Mouse (Mus musculus) forebrain, embryonic 14.5 days (tissue): ENCODE measurements around the gene H2-DMa. TPM values are rescaled to one million over a fixed set of nuclear protein-coding genes. Genes with fewer than 3 reads are reported as not detected.
"Not testable (repeated sequence)": the region's sequence is repeated elsewhere in the genome, so short reads cannot be mapped to it uniquely, and the experiment has no call there.

Experiments used
- ATAC-seq: fragments of 200-750 bp; cut with Nextera tagmentation; 2 replicates; pipeline ENCODE4 v1.8.0; 2017; ENCODE audit warnings: mild to moderate bottlenecking, moderate library complexity
- DNase-seq: peaks from one replicate; pipeline ENCODE4 v3.0.0-alpha.2; 2015; ENCODE audit warnings: low spot score
- H3K27ac ChIP-seq: fragments of 300-500 bp; sonication (generic); 2 replicates; pipeline ENCODE4 v1.5.1; 2014; ENCODE audit warnings: low read depth, mild to moderate bottlenecking, control low read depth, low read length, moderate library complexity
- H3K27me3 ChIP-seq: fragments of 300-500 bp; sonication (generic); replicated peaks from 2 replicates; pipeline ENCODE4 v1.6.1; 2014; ENCODE audit warnings: low read length, control low read depth, mixed read lengths; ENCODE audit not compliant: control insufficient read depth, insufficient read depth
- H3K36me3 ChIP-seq: fragments of 300-500 bp; sonication (generic); 2 replicates; pipeline ENCODE4 v1.6.1; 2014; ENCODE audit warnings: low read length, control low read depth; ENCODE audit not compliant: control insufficient read depth, insufficient read depth
- H3K4me1 ChIP-seq: fragments of 300-500 bp; sonication (generic); 2 replicates; pipeline ENCODE4 v1.6.1; 2014; ENCODE audit warnings: antibody characterized with exemption, low read length, control low read depth; ENCODE audit not compliant: control insufficient read depth, insufficient read depth
- H3K4me2 ChIP-seq: fragments of 300-500 bp; sonication (generic); 2 replicates; pipeline ENCODE4 v1.6.1; 2014; ENCODE audit warnings: mild to moderate bottlenecking, control low read depth, low read length
- H3K4me3 ChIP-seq: fragments of 300-500 bp; sonication (generic); 2 replicates; pipeline ENCODE4 v1.5.1; 2014; ENCODE audit warnings: low read depth, low read length, control low read depth
- H3K9ac ChIP-seq: fragments of 300-500 bp; sonication (generic); 2 replicates; pipeline ENCODE4 v1.6.1; 2014; ENCODE audit warnings: mild to moderate bottlenecking, low read length, control low read depth, moderate library complexity
- H3K9me3 ChIP-seq: fragments of 300-500 bp; sonication (generic); replicated peaks from 2 replicates; pipeline ENCODE4 v1.6.1; 2016; ENCODE audit warnings: low read length, control low read depth, mixed read lengths; ENCODE audit not compliant: control insufficient read depth
- WGBS: fragments of 180-500 bp; shearing (Covaris S2); extraction: QIAGEN DNeasy Blood & Tissue Kit; methylation state at CpG from one replicate; pipeline ENCODE4 v1.1.7; 2014; 5-methylcytosine and 5-hydroxymethylcytosine counted together
- polyA plus RNA-seq: library from polyadenylated mRNA; unstranded; fragments of >200 nt; fragmentation: Nextera tagmentation; extraction: Ambion mirVana; gene quantifications from 2 replicates; pipeline ENCODE4 v1.2.1, GENCODE M21; 2014

The H2-DMa gene
- polyA plus RNA-seq, 1 experiment from 2014 or later = 11.6 TPM

DNA sequence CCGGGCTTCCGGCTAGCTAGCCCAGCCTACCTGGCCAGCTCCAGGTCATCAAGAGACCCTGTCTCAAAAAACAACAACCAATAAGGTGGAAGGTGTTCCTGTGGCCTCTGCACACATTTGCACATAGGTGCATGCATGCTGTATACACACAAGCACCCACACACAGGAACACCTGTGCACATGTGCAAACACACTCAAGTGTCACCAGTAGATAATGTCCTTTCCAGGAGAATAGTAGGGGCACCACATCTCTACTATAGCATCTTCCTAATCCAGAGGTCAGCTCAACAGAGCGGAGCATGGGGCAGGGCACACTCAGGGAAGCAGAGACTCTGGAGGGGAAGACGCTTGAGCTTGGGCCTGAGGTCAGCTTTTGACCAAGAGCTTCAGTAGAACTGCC lies 24.9 kb downstream of the H2-DMa start:
- ATAC-seq, H3K9ac ChIP-seq, H3K27ac ChIP-seq, H3K4me3 ChIP-seq, H3K9me3 ChIP-seq, H3K4me2 ChIP-seq, H3K36me3 ChIP-seq, H3K4me1 ChIP-seq, DNase-seq: not testable (repeated sequence)
- H3K27me3 ChIP-seq = peaks cover 23% of the 10 kb centered on the region
- 89% methylated on average over 3 of the region's 4 CpGs for WGBS

DNA sequence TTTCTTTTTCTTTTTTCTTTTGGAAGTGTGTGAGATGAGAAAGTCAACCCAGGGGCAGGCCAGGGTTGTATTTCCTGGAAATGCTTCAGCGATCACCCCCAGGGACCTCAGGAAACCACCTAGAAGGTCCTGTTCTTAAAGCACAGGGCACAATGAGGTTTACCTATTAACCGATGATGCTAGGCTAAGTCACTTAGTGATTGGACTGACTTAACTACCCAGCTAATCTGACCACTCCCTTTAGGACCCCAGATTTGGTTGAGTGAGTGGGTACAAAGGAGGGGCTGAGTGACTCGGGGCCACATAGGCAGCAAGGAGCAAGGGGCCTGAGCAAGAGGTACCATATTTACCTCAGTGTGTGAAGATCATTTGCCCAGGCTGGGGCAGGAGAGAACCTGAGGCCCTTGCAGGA lies 25.6 kb downstream of the H2-DMa start:
- Histone ChIP-seq H3K27ac (no peak overlapping the region), H3K4me1 (no peaks in the 10 kb centered on the region), H3K9me3 (no peaks in the 10 kb centered on the region), H3K27me3 (peaks cover 16% of the 10 kb centered on the region), H3K9ac (no peak overlapping the region), H3K36me3 (no peaks in the 10 kb centered on the region), H3K4me2 (no peak overlapping the region), H3K4me3 (no peak overlapping the region)
- WGBS = 69% methylated on average over 3 of the region's 3 CpGs
- ATAC-seq (no peak), DNase-seq (no peak)

DNA sequence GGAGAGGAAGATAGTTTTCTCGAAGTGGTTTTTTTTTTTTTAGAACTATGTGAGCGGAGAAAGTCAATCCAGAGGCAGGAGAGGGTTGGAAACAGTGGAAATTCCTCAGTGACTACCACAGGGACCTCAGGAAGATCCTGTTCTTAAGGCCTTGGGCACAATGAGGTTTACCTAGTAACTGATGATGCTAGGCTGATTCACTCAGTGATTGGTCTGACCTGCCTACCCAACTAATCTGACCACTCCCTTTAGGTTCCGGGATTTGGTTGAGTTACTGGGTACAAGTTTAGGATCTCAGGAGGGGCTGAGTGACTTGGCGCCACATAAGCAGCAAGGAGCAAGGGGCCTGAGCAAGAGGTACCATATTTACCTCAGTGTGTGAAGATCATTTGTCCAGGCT lies 33.6 kb downstream of the H2-DMa start, which contains the start of gene H2-DMb1:
Gene H2-DMb1, plus strand, starts transcription at position 150 of the 400 bp plus-strand sequence.
- H3K27me3 ChIP-seq = no peaks in the 10 kb centered on the region
- no peaks in the 10 kb centered on the region for H3K4me1 ChIP-seq
- 60% methylated on average over 4 of the region's 4 CpGs for WGBS
- no peaks in the 10 kb centered on the region for H3K36me3 ChIP-seq
- no peak within 1 kb of the TSS for H3K4me3 ChIP-seq
- ATAC-seq = no peak
- peak; percentile 45 for DNase-seq
- H3K9me3 ChIP-seq = no peaks in the 10 kb centered on the region
- no peak within 1 kb of the TSS for H3K27ac ChIP-seq
- H3K9ac ChIP-seq = no peak within 1 kb of the TSS
- H3K4me2 ChIP-seq = no peak within 1 kb of the TSS

DNA sequence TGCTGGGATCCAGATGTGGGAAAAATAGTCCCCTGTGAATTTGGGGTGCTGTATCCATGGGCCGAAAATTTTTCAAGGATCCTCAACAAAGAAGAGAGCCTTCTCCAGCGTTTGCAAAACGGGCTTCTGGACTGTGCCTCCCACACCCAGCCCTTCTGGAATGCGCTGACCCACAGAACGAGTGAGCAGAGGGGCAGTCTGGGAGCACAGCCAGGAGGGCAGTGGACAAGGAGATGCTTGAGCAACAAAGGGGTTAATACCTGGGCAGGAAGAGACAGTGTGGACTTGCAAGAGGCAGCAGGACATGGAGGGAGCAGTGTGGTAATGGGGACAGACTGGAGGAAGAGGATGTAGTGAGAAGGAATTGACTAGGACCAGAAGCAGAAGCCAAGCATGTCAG lies 36.2 kb downstream of the H2-DMa start:
- Histone ChIP-seq H3K9ac (no peak overlapping the region), H3K27ac (no peak overlapping the region), H3K9me3 (no peaks in the 10 kb centered on the region), H3K4me1 (no peaks in the 10 kb centered on the region), H3K36me3 (no peaks in the 10 kb centered on the region), H3K4me2 (no peak overlapping the region), H3K4me3 (no peak overlapping the region), H3K27me3 (no peaks in the 10 kb centered on the region)
- ATAC-seq (no peak), DNase-seq (no peak)
- 59% methylated on average over 5 of the region's 5 CpGs for WGBS

DNA sequence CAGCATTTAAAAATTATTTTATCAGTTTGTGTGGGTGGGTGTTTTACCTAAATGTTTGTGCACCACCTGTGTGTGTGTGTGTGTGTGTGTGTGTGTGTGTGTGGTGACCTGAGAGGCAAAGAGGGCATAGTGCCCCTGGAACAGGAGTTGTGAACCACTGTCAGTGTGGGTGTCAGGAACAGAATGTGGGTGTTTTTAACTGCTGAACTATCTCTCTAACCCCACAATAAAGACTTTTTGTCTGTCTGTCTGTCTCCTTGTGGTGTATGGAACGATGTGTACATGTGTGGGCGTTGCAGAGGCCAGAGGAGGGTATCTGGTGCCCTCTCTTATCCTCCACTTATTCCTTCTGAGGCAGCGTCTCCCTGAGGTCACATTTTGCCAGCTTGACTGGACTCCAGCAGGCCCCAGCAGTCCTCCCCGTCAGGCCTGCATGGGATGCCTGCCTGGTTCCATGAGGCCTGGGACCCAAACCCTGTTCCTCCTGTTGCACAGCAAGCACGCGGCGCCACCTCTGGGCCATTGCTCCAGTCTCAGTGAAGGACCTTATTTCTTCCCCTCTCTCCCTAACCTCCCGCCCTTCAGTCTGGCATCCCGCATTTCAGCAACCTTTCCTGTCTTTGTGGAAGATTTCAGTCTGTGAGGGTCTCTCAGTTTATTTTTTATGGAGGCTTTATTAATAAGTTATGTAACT lies 45.0 kb downstream of the H2-DMa start:
- DNase-seq (no peak), ATAC-seq (no peak)
- Histone ChIP-seq H3K36me3 (no peaks in the 10 kb centered on the region), H3K27ac (no peak overlapping the region), H3K9ac (no peak overlapping the region), H3K9me3 (no peaks in the 10 kb centered on the region), H3K4me2 (no peak overlapping the region), H3K4me1 (no peaks in the 10 kb centered on the region), H3K4me3 (no peak overlapping the region), H3K27me3 (no peaks in the 10 kb centered on the region)
- WGBS = 37% methylated on average over 9 of the region's 9 CpGs

DNA sequence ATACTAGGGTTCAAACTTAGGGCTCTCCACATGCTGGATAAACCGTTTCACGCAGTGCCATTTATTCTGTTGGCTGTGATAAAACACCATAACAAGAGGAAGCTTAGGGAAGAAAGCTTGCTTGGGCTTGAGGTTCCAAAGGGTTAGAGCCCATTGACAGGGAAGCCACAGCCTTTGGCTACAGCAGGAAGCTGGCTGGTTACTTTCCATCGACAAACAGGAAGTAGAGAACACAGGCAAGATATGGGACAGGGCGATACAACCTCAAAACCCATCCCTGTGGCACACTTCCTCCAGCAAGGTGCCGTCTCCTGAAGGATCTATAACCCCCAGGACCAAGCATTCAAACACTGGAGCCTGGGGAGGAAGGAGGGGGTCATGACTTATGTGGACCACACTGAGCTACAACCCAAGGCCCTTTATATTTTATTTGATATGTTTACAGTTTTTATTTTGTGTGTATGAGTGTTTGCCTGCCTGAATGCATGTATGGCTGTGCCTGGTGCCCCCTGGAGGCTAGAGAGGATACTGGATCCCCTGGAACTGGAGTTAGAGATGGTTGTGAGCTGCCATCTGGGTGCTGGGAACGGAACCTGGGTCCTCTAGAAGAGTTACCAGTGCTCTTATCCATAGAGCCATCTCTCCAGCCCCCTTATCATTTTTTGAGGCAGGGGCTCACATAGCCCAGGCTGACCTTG lies 45.8 kb downstream of the H2-DMa start:
- ATAC-seq (no peak), DNase-seq (no peak)
- Histone ChIP-seq H3K27ac (no peak overlapping the region), H3K9me3 (no peaks in the 10 kb centered on the region), H3K4me2 (no peak overlapping the region), H3K36me3 (no peaks in the 10 kb centered on the region), H3K4me3 (no peak overlapping the region), H3K27me3 (no peaks in the 10 kb centered on the region), H3K4me1 (no peaks in the 10 kb centered on the region), H3K9ac (no peak overlapping the region)
- WGBS = 83% methylated on average over 6 of the region's 6 CpGs

DNA sequence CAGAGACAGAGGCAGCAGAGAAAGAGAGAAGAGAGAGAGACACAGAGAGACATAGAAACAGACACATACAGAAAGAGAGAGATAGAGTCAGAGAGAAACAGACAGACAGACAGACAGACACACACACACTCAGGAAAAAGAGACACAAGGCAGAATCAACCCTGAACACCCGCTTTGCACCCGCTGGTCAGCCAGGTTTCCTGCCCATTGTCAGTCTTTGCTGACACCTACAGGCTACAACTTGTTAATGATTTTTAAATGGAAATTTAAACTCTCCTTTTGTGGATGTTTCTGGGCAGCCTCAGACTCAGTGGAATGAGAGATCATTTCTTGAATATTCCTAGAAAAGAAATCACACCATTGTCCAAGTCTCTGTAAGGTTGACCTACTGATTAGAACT lies 49.9 kb downstream of the H2-DMa start:
- H3K4me3 ChIP-seq = no peak overlapping the region
- H3K27ac ChIP-seq = no peak overlapping the region
- DNase-seq (peak; percentile 64), ATAC-seq (no peak)
- no peaks in the 10 kb centered on the region for H3K9me3 ChIP-seq
- H3K4me2 ChIP-seq = no peak overlapping the region
- H3K36me3 ChIP-seq = no peaks in the 10 kb centered on the region
- 0% methylated on average over 2 of the region's 2 CpGs for WGBS
- no peaks in the 10 kb centered on the region for H3K27me3 ChIP-seq
- H3K4me1 ChIP-seq = no peaks in the 10 kb centered on the region
- no peak overlapping the region for H3K9ac ChIP-seq

DNA sequence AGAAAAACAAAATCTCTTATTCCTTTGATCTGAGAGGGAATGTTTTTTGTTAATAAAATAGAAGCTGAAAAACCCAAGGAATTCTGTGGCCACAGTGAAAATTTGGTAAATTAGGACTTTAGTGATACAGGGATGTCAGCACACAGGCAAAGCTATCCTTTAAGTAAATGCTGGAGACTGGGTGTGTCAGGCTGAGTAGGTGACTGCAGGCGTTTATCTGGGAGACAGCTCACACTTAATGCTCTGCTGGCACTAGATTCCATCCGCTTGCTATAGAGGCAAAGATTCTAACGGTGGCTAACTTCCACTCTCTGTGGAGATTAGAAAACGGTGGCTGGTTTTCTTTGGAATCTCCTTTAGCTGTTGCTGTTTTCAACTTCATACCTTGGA lies 51.1 kb downstream of the H2-DMa start:
- DNase-seq = no peak
- no peak for ATAC-seq
- no peaks in the 10 kb centered on the region for H3K4me1 ChIP-seq
- H3K27me3 ChIP-seq = no peaks in the 10 kb centered on the region
- 34% methylated on average over 4 of the region's 4 CpGs for WGBS
- no peaks in the 10 kb centered on the region for H3K9me3 ChIP-seq
- no peak overlapping the region for H3K4me3 ChIP-seq
- no peak overlapping the region for H3K4me2 ChIP-seq
- no peak overlapping the region for H3K27ac ChIP-seq
- H3K9ac ChIP-seq = no peak overlapping the region
- no peaks in the 10 kb centered on the region for H3K36me3 ChIP-seq

DNA sequence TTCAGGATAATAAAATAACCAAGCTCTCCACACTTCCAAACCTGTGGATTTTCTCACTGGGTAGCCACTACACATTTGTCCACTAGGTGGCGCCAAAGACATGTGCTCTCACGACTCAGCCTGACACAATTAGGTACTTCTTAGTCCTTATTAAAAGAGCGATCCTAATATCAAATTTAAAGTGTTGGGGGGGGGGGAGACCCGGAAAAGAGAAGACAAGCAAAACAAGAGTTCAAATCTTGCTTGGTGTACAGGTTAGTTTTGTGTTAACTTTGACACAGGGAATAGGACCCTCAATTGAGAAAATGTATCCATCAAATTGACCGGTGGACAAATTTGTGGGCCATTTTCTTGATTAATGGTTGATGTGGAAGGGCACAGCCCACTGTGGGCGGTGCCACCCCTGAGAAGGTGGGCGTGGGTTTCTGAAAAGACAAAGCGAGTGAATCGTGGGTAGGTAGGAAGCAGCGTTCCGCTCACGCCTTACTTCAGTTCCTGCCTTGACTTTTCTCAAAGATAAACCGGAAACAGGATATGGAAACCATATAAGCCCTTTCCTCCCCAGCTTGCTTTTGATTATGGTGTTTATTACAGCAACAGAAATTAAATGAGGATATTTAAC lies 51.6 kb downstream of the H2-DMa start:
- peak; percentile 79 for DNase-seq
- Histone ChIP-seq H3K4me3 (no peak overlapping the region), H3K27ac (no peak overlapping the region), H3K36me3 (no peaks in the 10 kb centered on the region), H3K4me1 (no peaks in the 10 kb centered on the region), H3K27me3 (no peaks in the 10 kb centered on the region), H3K4me2 (no peak overlapping the region), H3K9me3 (no peaks in the 10 kb centered on the region), H3K9ac (no peak overlapping the region)
- 44% methylated on average over 13 of the region's 13 CpGs for WGBS
- ATAC-seq = no peak
